Mouse (Mus musculus): ENCODE measurements around the gene Pltp. TPM values are rescaled to one million over a fixed set of nuclear protein-coding genes. Genes with fewer than 3 reads are reported as not detected.
A peak's percentile ranks its signal among the peaks of the same experiment; 100 is the strongest.

Pltp gene
- polyA plus RNA-seq, 1 experiment from 2014 or later, result 113 TPM

GRCm38 (mm10) chr2:164795868-164796267 lies 61.6 kb downstream of the Pltp start:
- no peak overlapping the region for H3K4me3 ChIP-seq
- H3K9me3 ChIP-seq, result no peaks in the 10 kb centered on the region
- no peak overlapping the region for H3K9ac ChIP-seq (replicated peaks)
- H3K27me3 ChIP-seq, result no peaks in the 10 kb centered on the region
- peaks cover 77% of the 10 kb centered on the region for H3K36me3 ChIP-seq
- H3K27ac ChIP-seq (replicated peaks), result no peak overlapping the region
- ATAC-seq (ENCODE audit: low FRiP score, low read depth), result no peak
- no peak overlapping the region for H3K4me2 ChIP-seq (replicated peaks)
- 0 out of 2 replicates have a peak, but pooled peaks cover 2% of the 10 kb centered on the region for H3K4me1 ChIP-seq
- WGBS, result 90% methylated on average over 4 of the region's 4 CpGs

GRCm38 (mm10) chr2:164794293-164794692 lies 63.2 kb downstream of the Pltp start:
- H3K9ac ChIP-seq (replicated peaks), result no peak overlapping the region
- H3K36me3 ChIP-seq, result peaks cover 72% of the 10 kb centered on the region
- WGBS, result 42% methylated on average over 5 of the region's 5 CpGs
- H3K9me3 ChIP-seq, result no peaks in the 10 kb centered on the region
- H3K4me3 ChIP-seq, result no peak overlapping the region
- no peak overlapping the region for H3K4me2 ChIP-seq (replicated peaks)
- 0 out of 2 replicates have a peak, but pooled peaks cover 2% of the 10 kb centered on the region for H3K4me1 ChIP-seq
- ATAC-seq (ENCODE audit: low FRiP score, low read depth), result peak; percentile 75
- no peaks in the 10 kb centered on the region for H3K27me3 ChIP-seq
- no peak overlapping the region for H3K27ac ChIP-seq (replicated peaks)

DNA sequence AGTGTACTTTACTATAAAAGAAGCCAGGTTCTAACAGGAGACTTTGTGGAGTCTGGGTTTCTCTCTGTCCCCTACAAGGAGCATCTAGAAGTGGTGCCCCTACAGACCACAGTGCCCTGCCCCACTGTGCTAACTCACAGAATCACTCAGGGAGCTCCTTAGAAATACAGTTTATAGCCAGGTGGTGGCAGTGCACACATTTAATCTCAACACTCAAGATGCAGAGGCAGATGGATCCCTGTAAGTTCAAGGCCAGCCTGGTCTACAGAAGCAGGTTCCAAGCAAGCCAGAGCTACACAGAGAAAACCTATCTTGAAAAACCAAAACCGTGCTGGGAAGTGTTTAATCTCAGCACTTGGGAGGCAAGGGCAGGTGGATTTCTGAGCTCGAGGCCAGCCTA lies 63.7 kb downstream of the Pltp start:
- Histone ChIP-seq H3K27me3 (no peaks in the 10 kb centered on the region), H3K4me1 (0 out of 2 replicates have a peak, but pooled peaks cover 2% of the 10 kb centered on the region), H3K9ac (replicated peaks) (no peak overlapping the region), H3K27ac (replicated peaks) (no peak overlapping the region), H3K9me3 (no peaks in the 10 kb centered on the region), H3K4me2 (replicated peaks) (no peak overlapping the region), H3K4me3 (no peak overlapping the region), H3K36me3 (peaks cover 71% of the 10 kb centered on the region)
- no peak for ATAC-seq (ENCODE audit: low FRiP score, low read depth)
- 93% methylated on average over 2 of the region's 2 CpGs for WGBS

DNA sequence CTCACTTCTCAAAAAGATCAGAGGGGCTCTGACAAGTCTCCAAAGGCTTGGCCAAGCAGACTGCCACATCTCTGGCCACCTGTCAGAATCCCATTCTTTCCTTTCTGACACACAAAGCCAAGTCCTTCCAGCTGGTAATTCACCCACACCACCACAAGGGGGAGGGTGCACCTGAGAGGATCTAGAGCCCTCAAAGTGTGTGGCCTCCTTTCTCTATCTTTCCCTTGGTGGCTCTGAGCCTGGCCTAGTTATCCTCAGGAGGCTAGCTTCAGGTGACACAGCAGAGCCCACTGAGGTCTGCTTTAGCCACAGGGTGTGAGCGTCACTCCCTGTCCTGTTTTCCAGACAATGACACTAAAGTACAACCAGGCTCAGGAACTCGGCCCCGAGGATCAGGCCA lies 64.3 kb downstream of the Pltp start:
- H3K9me3 ChIP-seq, result no peaks in the 10 kb centered on the region
- H3K9ac ChIP-seq (replicated peaks), result no peak overlapping the region
- H3K4me1 ChIP-seq, result 0 out of 2 replicates have a peak, but pooled peaks cover 2% of the 10 kb centered on the region
- WGBS, result 94% methylated on average over 3 of the region's 3 CpGs
- no peak overlapping the region for H3K4me2 ChIP-seq (replicated peaks)
- H3K4me3 ChIP-seq, result no peak overlapping the region
- H3K27me3 ChIP-seq, result no peaks in the 10 kb centered on the region
- H3K27ac ChIP-seq (replicated peaks), result no peak overlapping the region
- no peak for ATAC-seq (ENCODE audit: low FRiP score, low read depth)
- peaks cover 66% of the 10 kb centered on the region for H3K36me3 ChIP-seq

DNA sequence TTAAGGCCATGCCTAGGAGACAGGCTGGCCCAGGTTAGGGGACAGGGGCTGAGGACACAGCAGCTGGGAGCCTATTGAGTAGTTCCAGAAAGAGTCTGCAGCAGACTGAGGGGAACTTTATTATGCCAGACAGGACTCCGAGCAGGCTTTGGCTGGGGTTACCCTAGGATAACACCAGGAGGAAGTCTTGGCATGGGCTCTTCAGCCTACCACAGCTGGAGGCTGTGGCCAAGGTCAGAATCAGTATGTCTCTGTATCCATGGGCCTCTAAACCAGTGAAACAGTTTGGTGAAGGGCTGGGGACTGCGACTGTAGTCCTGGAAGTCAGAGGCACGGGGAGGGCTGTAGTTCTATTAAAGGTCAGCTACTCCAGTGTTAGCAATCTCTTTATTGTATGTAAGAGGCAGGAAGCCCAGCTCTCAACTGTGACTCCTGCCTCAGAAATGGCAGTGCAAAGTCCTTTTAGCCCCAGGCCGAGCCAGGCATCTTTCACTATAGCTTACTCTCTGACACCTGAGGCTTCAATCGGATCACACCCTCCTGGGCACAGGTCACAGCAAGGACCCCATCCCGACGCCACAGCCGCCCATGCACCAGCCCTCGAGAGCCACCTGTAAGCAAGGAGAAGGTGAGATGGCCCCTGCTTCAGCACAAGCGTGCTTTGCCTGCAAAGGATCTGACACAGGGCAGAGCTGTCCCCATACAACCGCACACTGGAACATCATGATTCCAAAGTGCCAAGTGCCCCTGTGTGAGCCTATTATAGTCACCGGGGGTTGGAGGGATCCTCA lies 64.9 kb downstream of the Pltp start:
- H3K27ac ChIP-seq (replicated peaks), result no peak overlapping the region
- H3K27me3 ChIP-seq, result no peaks in the 10 kb centered on the region
- ATAC-seq (ENCODE audit: low FRiP score, low read depth), result no peak
- 96% methylated on average over 12 of the region's 12 CpGs for whole genome bisulfite sequencing
- no peaks in the 10 kb centered on the region for H3K9me3 ChIP-seq
- H3K4me1 ChIP-seq, result 0 out of 2 replicates have a peak, but pooled peaks cover 2% of the 10 kb centered on the region
- no peak overlapping the region for H3K9ac ChIP-seq (replicated peaks)
- peaks cover 61% of the 10 kb centered on the region for H3K36me3 ChIP-seq
- H3K4me3 ChIP-seq, result no peak overlapping the region
- no peak overlapping the region for H3K4me2 ChIP-seq (replicated peaks)

GRCm38 (mm10) chr2:164791841-164792261 lies 65.7 kb downstream of the Pltp start:
- Histone ChIP-seq H3K4me2 (replicated peaks) (no peak overlapping the region), H3K27ac (replicated peaks) (no peak overlapping the region), H3K9me3 (no peaks in the 10 kb centered on the region), H3K27me3 (0 out of 2 replicates have a peak, but pooled peaks cover 4% of the 10 kb centered on the region), H3K4me3 (no peak overlapping the region), H3K36me3 (peaks cover 56% of the 10 kb centered on the region), H3K4me1 (0 out of 2 replicates have a peak, but pooled peaks cover 2% of the 10 kb centered on the region), H3K9ac (replicated peaks) (no peak overlapping the region)
- WGBS, result 92% methylated on average over 18 of the region's 18 CpGs
- no peak for ATAC-seq (ENCODE audit: low FRiP score, low read depth)

- 0 out of 2 replicates have a peak, but pooled peaks cover 4% of the 10 kb centered on the region for H3K27me3 ChIP-seq
- peaks cover 42% of the 10 kb centered on the region for H3K36me3 ChIP-seq
- no peak overlapping the region for H3K9ac ChIP-seq (replicated peaks)
- peaks cover 8% of the 10 kb centered on the region for H3K4me1 ChIP-seq
- no peak overlapping the region for H3K27ac ChIP-seq (replicated peaks)
- no peaks in the 10 kb centered on the region for H3K9me3 ChIP-seq
- WGBS, result 89% methylated on average over 4 of the region's 4 CpGs
- ATAC-seq (ENCODE audit: low FRiP score, low read depth), result no peak
- no peak overlapping the region for H3K4me2 ChIP-seq (replicated peaks)
- H3K4me3 ChIP-seq, result no peak overlapping the region
Observed at GRCm38 (mm10) chr2:164790451-164790850, 67.1 kb downstream of the Pltp start.

Other genes with a start within 250 kb of the Pltp start
- not detected in 2 replicates for gene Wfdc6b, start 244.2 kb downstream of the Pltp start, polyA plus RNA-seq (2016; fragmentation: Nextera tagmentation; extraction: Ambion mirVana)
- not detected in 2 replicates for gene Wfdc8, start 244.1 kb downstream of the Pltp start, polyA plus RNA-seq (2016; fragmentation: Nextera tagmentation; extraction: Ambion mirVana)
- not detected in 2 replicates for gene Wfdc16, start 218.9 kb downstream of the Pltp start, polyA plus RNA-seq (2016; fragmentation: Nextera tagmentation; extraction: Ambion mirVana)
- not detected in 2 replicates for gene Wfdc10, start 201.7 kb downstream of the Pltp start, polyA plus RNA-seq (2016; fragmentation: Nextera tagmentation; extraction: Ambion mirVana)
- gene Wfdc9, start 201.1 kb downstream of the Pltp start, polyA plus RNA-seq (2016; fragmentation: Nextera tagmentation; extraction: Ambion mirVana), result not detected in 2 replicates
- gene Wfdc11, start 183.6 kb downstream of the Pltp start, polyA plus RNA-seq (2016; fragmentation: Nextera tagmentation; extraction: Ambion mirVana), result not detected in 2 replicates
- gene Wfdc13, start 172.6 kb downstream of the Pltp start, polyA plus RNA-seq (2016; fragmentation: Nextera tagmentation; extraction: Ambion mirVana), result not detected in 2 replicates
- not detected in 2 replicates for gene Spint4, start 159.2 kb downstream of the Pltp start, polyA plus RNA-seq (2016; fragmentation: Nextera tagmentation; extraction: Ambion mirVana)
- not detected in 2 replicates for gene Spint5, start 142.4 kb downstream of the Pltp start, polyA plus RNA-seq (2016; fragmentation: Nextera tagmentation; extraction: Ambion mirVana)
- gene Wfdc3, start 111.8 kb downstream of the Pltp start, polyA plus RNA-seq (2016; fragmentation: Nextera tagmentation; extraction: Ambion mirVana), result 0.93 and 1.1 TPM in 2 replicates
- 87.6 and 90.0 TPM in 2 replicates for gene Dnttip1, start 111.7 kb downstream of the Pltp start, polyA plus RNA-seq (2016; fragmentation: Nextera tagmentation; extraction: Ambion mirVana)
- gene Ube2c, start 87.8 kb downstream of the Pltp start, polyA plus RNA-seq (2016; fragmentation: Nextera tagmentation; extraction: Ambion mirVana), result 438 and 455 TPM in 2 replicates
- gene Tnnc2, start 77.7 kb downstream of the Pltp start, polyA plus RNA-seq (2016; fragmentation: Nextera tagmentation; extraction: Ambion mirVana), result 0.52 and 0.77 TPM in 2 replicates
- 14.4 and 18.3 TPM in 2 replicates for gene Snx21, start 71.9 kb downstream of the Pltp start, polyA plus RNA-seq (2016; fragmentation: Nextera tagmentation; extraction: Ambion mirVana)
- gene Acot8, start 52.8 kb downstream of the Pltp start, polyA plus RNA-seq (2016; fragmentation: Nextera tagmentation; extraction: Ambion mirVana), result 13.4 and 16.5 TPM in 2 replicates
- gene Zswim3, start 52.6 kb downstream of the Pltp start, polyA plus RNA-seq (2016; fragmentation: Nextera tagmentation; extraction: Ambion mirVana), result 10.8 and 12.1 TPM in 2 replicates
- 23.8 and 25.0 TPM in 2 replicates for gene Zswim1, start 35.0 kb downstream of the Pltp start, polyA plus RNA-seq (2016; fragmentation: Nextera tagmentation; extraction: Ambion mirVana)
- gene Spata25, start 29.2 kb downstream of the Pltp start, polyA plus RNA-seq (2016; fragmentation: Nextera tagmentation; extraction: Ambion mirVana), result 0.24 TPM in 1 of 2 replicates, not detected in the other
- 98.8 and 101 TPM in 2 replicates for gene Ctsa, start 24.8 kb downstream of the Pltp start, polyA plus RNA-seq (2016; fragmentation: Nextera tagmentation; extraction: Ambion mirVana)
- gene Neurl2, start 24.3 kb downstream of the Pltp start, polyA plus RNA-seq (2016; fragmentation: Nextera tagmentation; extraction: Ambion mirVana), result 4.4 and 5.2 TPM in 2 replicates
- 87.0 and 96.9 TPM in 2 replicates for gene Pcif1, start 21.6 kb upstream of the Pltp start, polyA plus RNA-seq (2016; fragmentation: Nextera tagmentation; extraction: Ambion mirVana)
- gene Zfp335, start 54.0 kb upstream of the Pltp start, polyA plus RNA-seq (2016; fragmentation: Nextera tagmentation; extraction: Ambion mirVana), result 17.5 and 17.7 TPM in 2 replicates
- gene Mmp9, start 83.1 kb upstream of the Pltp start, polyA plus RNA-seq (2016; fragmentation: Nextera tagmentation; extraction: Ambion mirVana), result 6.2 and 7.5 TPM in 2 replicates
- gene Slc12a5, start 103.1 kb upstream of the Pltp start, polyA plus RNA-seq (2016; fragmentation: Nextera tagmentation; extraction: Ambion mirVana), result 8.1 and 9.9 TPM in 2 replicates
- 141 and 148 TPM in 2 replicates for gene Ncoa5, start 177.2 kb upstream of the Pltp start, polyA plus RNA-seq (2016; fragmentation: Nextera tagmentation; extraction: Ambion mirVana)
- gene Cd40, start 197.9 kb upstream of the Pltp start, polyA plus RNA-seq (2016; fragmentation: Nextera tagmentation; extraction: Ambion mirVana), result 4.8 and 6.8 TPM in 2 replicates
- not detected in 2 replicates for gene 1700025C18Rik, start 233.0 kb upstream of the Pltp start, polyA plus RNA-seq (2016; fragmentation: Nextera tagmentation; extraction: Ambion mirVana)

Measured in midbrain, embryonic 12.5 days (tissue).